Mouse (Mus musculus) hindbrain, embryonic 16.5 days (tissue): ENCODE results near the gene Nek4. TPM values are rescaled to one million over a fixed set of nuclear protein-coding genes. Genes with fewer than 3 reads are reported as not detected.

Source experiments
- ATAC-seq: fragments of 200-750 bp; cut with Nextera tagmentation; 2 replicates; pipeline ENCODE4 v1.8.0; 2017; ENCODE audit warnings: moderate TSS enrichment, moderate library complexity
- H3K27ac ChIP-seq: fragments of 300-500 bp; sonication (generic); 2 replicates; pipeline ENCODE4 v1.5.1; 2014; ENCODE audit warnings: low read depth, mild to moderate bottlenecking, control low read depth, low read length, moderate library complexity
- H3K27me3 ChIP-seq: fragments of 300-500 bp; sonication (generic); replicated peaks from 2 replicates; pipeline ENCODE4 v1.6.1; 2014; ENCODE audit warnings: low read length; ENCODE audit not compliant: control insufficient read depth, insufficient read depth
- H3K36me3 ChIP-seq: fragments of 300-500 bp; sonication (generic); 2 replicates; pipeline ENCODE4 v1.6.1; 2014; ENCODE audit warnings: mild to moderate bottlenecking, low read length, moderate library complexity, mixed read lengths; ENCODE audit not compliant: control insufficient read depth, insufficient read depth
- H3K4me1 ChIP-seq: fragments of 300-500 bp; sonication (generic); 2 replicates; pipeline ENCODE4 v1.6.1; 2014; ENCODE audit warnings: low read depth, low read length; ENCODE audit not compliant: control insufficient read depth, insufficient read depth
- H3K4me2 ChIP-seq: fragments of 300-500 bp; sonication (generic); 2 replicates; pipeline ENCODE4 v1.6.1; 2014; ENCODE audit warnings: mild to moderate bottlenecking, low read length, control low read depth, moderate library complexity
- H3K4me3 ChIP-seq: fragments of 300-500 bp; sonication (generic); 2 replicates; pipeline ENCODE4 v1.5.1; 2014; ENCODE audit warnings: mild to moderate bottlenecking, low read length, control low read depth, moderate library complexity
- H3K9ac ChIP-seq: fragments of 300-500 bp; sonication (generic); 2 replicates; pipeline ENCODE4 v1.6.1; 2014; ENCODE audit warnings: low read depth, mild to moderate bottlenecking, control low read depth, low read length, moderate library complexity
- H3K9me3 ChIP-seq: fragments of 300-500 bp; sonication (generic); 2 replicates; pipeline ENCODE4 v1.6.1; 2014; ENCODE audit warnings: mild to moderate bottlenecking, low read length, moderate library complexity; ENCODE audit not compliant: control insufficient read depth
- WGBS: fragments of 180-500 bp; shearing (Covaris S2); extraction: QIAGEN DNeasy Blood & Tissue Kit; methylation state at CpG from one replicate; pipeline ENCODE4 v1.1.7; 2014; 5-methylcytosine and 5-hydroxymethylcytosine counted together
- polyA plus RNA-seq: library from polyadenylated mRNA; unstranded; fragments of >200 nt; fragmentation: Nextera tagmentation; extraction: Ambion mirVana; gene quantifications from 2 replicates; pipeline ENCODE4 v1.2.1, GENCODE M21; 2015

Nek4 gene
- polyA plus RNA-seq, 1 experiment from 2014 or later, result 15.6 TPM

DNA sequence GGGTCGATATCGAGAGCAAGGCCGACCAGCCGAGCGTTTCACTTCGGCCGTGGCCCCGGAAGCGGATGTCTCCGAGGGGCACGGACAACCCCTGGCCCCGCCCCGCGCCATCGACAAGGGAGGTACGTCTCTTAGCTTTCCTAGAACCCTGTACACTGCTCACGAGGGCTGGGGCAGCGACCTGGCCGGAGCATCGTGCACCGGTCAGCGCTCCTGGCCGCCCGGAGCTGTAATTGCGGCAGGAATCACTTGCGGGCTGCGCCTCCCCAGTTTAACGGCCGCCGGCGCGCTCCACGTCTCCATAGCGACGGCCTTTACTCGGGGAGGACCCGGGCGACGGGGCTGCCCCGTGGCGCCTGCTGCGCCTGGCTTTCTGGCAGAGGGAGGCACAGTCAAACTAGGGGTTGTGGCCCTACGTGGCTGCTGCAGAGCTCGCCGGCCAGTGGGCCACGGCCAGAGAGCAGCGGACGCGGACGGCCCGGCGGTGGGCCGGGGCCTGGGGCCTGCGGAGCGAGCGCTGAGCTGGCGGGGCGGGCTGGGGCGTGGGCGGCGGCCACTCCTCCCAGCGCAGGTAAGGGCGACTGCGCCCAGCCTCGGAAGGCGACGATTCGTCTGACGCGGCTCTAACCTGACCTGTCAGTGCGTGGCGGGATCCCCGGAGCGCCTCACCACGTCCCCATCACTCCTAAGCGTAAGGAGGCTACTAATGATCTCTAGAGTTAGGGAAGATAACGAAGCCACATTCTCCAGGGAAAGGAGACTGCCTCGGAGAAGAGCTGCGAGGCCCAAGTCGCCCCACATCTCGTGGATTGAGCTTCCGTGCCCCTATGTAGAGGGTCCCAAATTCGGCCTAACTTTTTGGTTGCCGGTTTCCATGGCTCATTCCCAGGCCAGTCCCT is 50.4 kb downstream of the Nek4 start, which contains the start of the genes Glt8d1 and Spcs1:
TSS of gene Glt8d1 (plus strand) at position 94 of the 899 bp plus-strand sequence.
TSS of gene Spcs1 (minus strand) at position 366 of the 899 bp plus-strand sequence.
- peak within 1 kb of the TSS; percentile 82 for H3K4me2 ChIP-seq
- ATAC-seq, result peak; percentile 97
- peak within 1 kb of the TSS; percentile 96 for H3K27ac ChIP-seq
- H3K36me3 ChIP-seq, result no peaks in the 10 kb centered on the region
- H3K4me1 ChIP-seq, result peaks cover 15% of the 10 kb centered on the region
- peak within 1 kb of the TSS; percentile 96 for H3K4me3 ChIP-seq
- no peaks in the 10 kb centered on the region for H3K9me3 ChIP-seq
- peak within 1 kb of the TSS; percentile 99 for H3K9ac ChIP-seq
- WGBS, result under 1% methylated on average over 72 of the region's 84 CpGs
- H3K27me3 ChIP-seq, result no peaks in the 10 kb centered on the region

GRCm38 (mm10) chr14:31004527-31004926 is 53.4 kb downstream of the Nek4 start:
- no peak overlapping the region for H3K27ac ChIP-seq
- 92% methylated on average over 2 of the region's 2 CpGs for WGBS
- H3K9me3 ChIP-seq, result no peaks in the 10 kb centered on the region
- peaks cover 15% of the 10 kb centered on the region for H3K4me1 ChIP-seq
- no peaks in the 10 kb centered on the region for H3K27me3 ChIP-seq
- ATAC-seq, result no peak
- no peak overlapping the region for H3K4me2 ChIP-seq
- no peak overlapping the region for H3K4me3 ChIP-seq
- no peak overlapping the region for H3K9ac ChIP-seq
- H3K36me3 ChIP-seq, result peaks cover 11% of the 10 kb centered on the region

DNA sequence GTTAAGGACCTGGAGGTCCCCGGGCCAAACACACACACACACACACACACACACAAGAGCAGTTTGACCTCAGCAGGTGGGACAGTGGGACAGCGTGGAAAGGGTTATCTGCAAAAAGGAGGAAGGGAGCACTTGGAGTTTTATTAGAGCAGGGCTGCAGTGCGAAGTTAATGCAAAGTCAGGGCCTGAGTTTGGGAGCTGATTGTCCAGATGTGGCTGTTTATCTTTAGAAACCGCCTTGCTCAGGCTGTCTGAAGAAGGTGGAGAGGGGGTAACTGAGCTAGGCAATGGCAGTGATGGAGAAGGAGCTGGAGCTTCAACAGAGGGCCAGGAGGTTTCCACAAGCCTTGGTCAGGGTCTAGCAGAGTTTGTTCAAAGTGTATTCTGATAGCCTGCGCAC is 55.6 kb downstream of the Nek4 start:
- Histone ChIP-seq H3K9ac (no peak overlapping the region), H3K36me3 (peaks cover 30% of the 10 kb centered on the region), H3K27ac (no peak overlapping the region), H3K27me3 (no peaks in the 10 kb centered on the region), H3K9me3 (no peaks in the 10 kb centered on the region), H3K4me1 (peaks cover 8% of the 10 kb centered on the region), H3K4me3 (no peak overlapping the region), H3K4me2 (no peak overlapping the region)
- ATAC-seq, result no peak
- WGBS, result 89% methylated on average over 5 of the region's 5 CpGs

DNA sequence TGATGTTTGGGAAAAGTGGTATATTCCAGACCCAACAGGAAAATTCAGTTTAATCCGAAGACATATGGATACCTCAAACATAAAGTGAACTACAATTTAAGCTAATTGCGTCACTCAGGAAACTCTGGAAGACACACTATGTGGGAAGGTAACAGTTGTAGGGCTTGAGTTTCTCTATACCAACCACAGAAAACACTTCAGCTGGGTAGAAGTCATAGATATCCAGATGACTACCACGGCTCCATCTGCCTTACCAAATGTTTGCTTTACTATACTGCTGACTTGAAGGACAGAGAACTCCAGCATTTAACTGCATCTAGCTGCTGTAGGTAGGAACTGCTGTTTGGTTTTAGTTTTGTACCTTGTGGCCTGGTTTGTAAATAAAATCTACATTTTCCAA is 60.4 kb downstream of the Nek4 start:
- Histone ChIP-seq H3K9me3 (no peaks in the 10 kb centered on the region), H3K27me3 (no peaks in the 10 kb centered on the region), H3K4me1 (no peaks in the 10 kb centered on the region), H3K9ac (no peak overlapping the region), H3K4me2 (no peak overlapping the region), H3K27ac (no peak overlapping the region), H3K4me3 (no peak overlapping the region), H3K36me3 (peaks cover 62% of the 10 kb centered on the region)
- 94% methylated on average over 3 of the region's 3 CpGs for WGBS
- no peak for ATAC-seq

- ATAC-seq, result no peak
- Histone ChIP-seq H3K4me1 (peaks cover 8% of the 10 kb centered on the region), H3K27me3 (no peaks in the 10 kb centered on the region), H3K27ac (no peak overlapping the region), H3K9ac (no peak overlapping the region), H3K4me2 (no peak overlapping the region), H3K4me3 (no peak overlapping the region), H3K36me3 (peaks cover 54% of the 10 kb centered on the region), H3K9me3 (no peaks in the 10 kb centered on the region)
- 93% methylated on average over 2 of the region's 2 CpGs for WGBS
These were observed 62.8 kb downstream of the Nek4 start for GRCm38 (mm10) chr14:31013928-31014327.

- Histone ChIP-seq H3K9ac (no peak overlapping the region), H3K27ac (no peak overlapping the region), H3K4me3 (no peak overlapping the region), H3K4me2 (no peak overlapping the region), H3K36me3 (peaks cover 42% of the 10 kb centered on the region), H3K9me3 (no peaks in the 10 kb centered on the region), H3K27me3 (no peaks in the 10 kb centered on the region), H3K4me1 (peaks cover 18% of the 10 kb centered on the region)
- no peak for ATAC-seq
- WGBS, result 91% methylated on average over 1 of the region's 1 CpGs
These were observed 64.9 kb downstream of the Nek4 start for GRCm38 (mm10) chr14:31016063-31016462.

DNA sequence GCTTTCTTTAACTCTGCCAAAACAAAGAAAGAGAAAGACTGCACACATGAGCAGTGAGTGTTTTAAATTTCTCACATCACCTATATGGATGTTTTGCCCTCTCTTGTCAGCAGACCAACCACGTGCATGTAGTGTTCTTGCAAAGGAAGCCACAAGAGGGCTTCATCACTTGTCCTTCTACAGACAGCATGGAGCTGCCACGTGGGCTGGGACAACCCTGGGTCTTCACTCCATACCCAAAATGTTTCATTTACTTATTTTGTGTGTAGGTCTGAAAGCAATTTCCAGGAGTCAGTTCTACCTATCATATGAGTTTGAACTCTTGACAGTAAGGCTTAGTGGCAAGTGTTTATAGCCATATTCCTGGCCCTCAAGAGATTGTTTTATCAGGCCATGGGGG is 66.7 kb downstream of the Nek4 start:
- Histone ChIP-seq H3K36me3 (peaks cover 26% of the 10 kb centered on the region), H3K4me1 (peaks cover 18% of the 10 kb centered on the region), H3K27me3 (no peaks in the 10 kb centered on the region), H3K4me3 (peak overlapping the region; percentile 54), H3K9me3 (no peaks in the 10 kb centered on the region), H3K9ac (peak overlapping the region; percentile 97), H3K27ac (no peak overlapping the region), H3K4me2 (peak overlapping the region; percentile 87)
- WGBS, result 0% methylated on average over 2 of the region's 2 CpGs
- ATAC-seq, result no peak

- H3K27me3 ChIP-seq, result no peaks in the 10 kb centered on the region
- H3K36me3 ChIP-seq, result peaks cover 23% of the 10 kb centered on the region
- H3K4me3 ChIP-seq, result peak within 1 kb of the TSS; percentile 54
- H3K4me2 ChIP-seq, result peak within 1 kb of the TSS; percentile 87
- under 1% methylated on average over 45 of the region's 53 CpGs for WGBS
- no peaks in the 10 kb centered on the region for H3K9me3 ChIP-seq
- peak; percentile 97 for ATAC-seq
- peak within 1 kb of the TSS; percentile 97 for H3K9ac ChIP-seq
- H3K27ac ChIP-seq, result peak within 1 kb of the TSS; percentile 99
- H3K4me1 ChIP-seq, result peaks cover 18% of the 10 kb centered on the region
These were observed 67.7 kb downstream of the Nek4 start, which contains the start of the genes Pbrm1 and Gnl3 for GRCm38 (mm10) chr14:31018860-31019291. Pbrm1 (plus strand) TSS chr14:31019138. Gnl3 (minus strand) TSS chr14:31019152.
